Mouse (Mus musculus) brown adipose tissue, adult 24 weeks (tissue): ENCODE measurements at regions not wholly inside any gene's neighbourhood (a gene's known extent, or its start where the extent isn't known, plus 50 kb on each side); places are given as distances from the start of the nearest gene placed in this dataset.
"Not testable (repeated sequence)": the region's sequence is repeated elsewhere in the genome, so short reads cannot be mapped to it uniquely, and the experiment has no call there.

Experiments
- H3K27ac ChIP-seq: fragments of 200-500 bp; replicated peaks from 2 replicates; pipeline ENCODE4 v1.5.1; 2012; ENCODE audit warnings: low read depth, mild to moderate bottlenecking, low read length
- H3K4me1 ChIP-seq: fragments of 200-500 bp; 2 replicates; pipeline ENCODE4 v1.6.1; 2012; ENCODE audit warnings: low read length, mixed read lengths; ENCODE audit not compliant: control insufficient read depth, insufficient read depth, insufficient read length
- H3K4me3 ChIP-seq: fragments of 200-500 bp; 2 replicates; pipeline ENCODE4 v1.5.1; 2012; ENCODE audit warnings: low read depth, mild to moderate bottlenecking, low read length, moderate library complexity; ENCODE audit not compliant: insufficient read depth

GRCm38 (mm10) chr10:70866737-70867136, 211.0 kb upstream of the Phyhipl start:
- no peaks in the 10 kb centered on the region for H3K4me1 ChIP-seq

GRCm38 (mm10) chr10:70864650-70865049, 208.9 kb upstream of the Phyhipl start:
- Histone ChIP-seq H3K4me1 (no peaks in the 10 kb centered on the region), H3K4me3 (no peak overlapping the region), H3K27ac (no peak overlapping the region)

More at GRCm38 (mm10) chr10:70866737-70867136, 211.0 kb upstream of the Phyhipl start:
- H3K27ac ChIP-seq = no peak overlapping the region
- no peak overlapping the region for H3K4me3 ChIP-seq

- no peak overlapping the region for H3K27ac ChIP-seq
- H3K4me1 ChIP-seq = no peaks in the 10 kb centered on the region
- H3K4me3 ChIP-seq = no peak overlapping the region
Observed at GRCm38 (mm10) chr10:70862022-70862335, 206.2 kb upstream of the Phyhipl start.

- H3K27ac ChIP-seq = no peak overlapping the region
- H3K4me3 ChIP-seq = no peak overlapping the region
- no peaks in the 10 kb centered on the region for H3K4me1 ChIP-seq
Observed at GRCm38 (mm10) chr10:70861131-70862021, 205.6 kb upstream of the Phyhipl start.

- H3K4me3 ChIP-seq = no peak overlapping the region
- H3K4me1 ChIP-seq = no peaks in the 10 kb centered on the region
- no peak overlapping the region for H3K27ac ChIP-seq
Observed at GRCm38 (mm10) chr10:70857155-70857820, 201.5 kb upstream of the Phyhipl start.

- H3K4me3 ChIP-seq = no peak overlapping the region
- no peak overlapping the region for H3K27ac ChIP-seq
- H3K4me1 ChIP-seq = no peaks in the 10 kb centered on the region
Observed at GRCm38 (mm10) chr10:70855948-70856347, 200.2 kb upstream of the Phyhipl start.

GRCm38 (mm10) chr10:70853614-70854013, 197.8 kb upstream of the Phyhipl start:
- no peak overlapping the region for H3K27ac ChIP-seq
- H3K4me1 ChIP-seq = no peaks in the 10 kb centered on the region
- no peak overlapping the region for H3K4me3 ChIP-seq

- no peak overlapping the region for H3K27ac ChIP-seq
- H3K4me1 ChIP-seq = no peaks in the 10 kb centered on the region
- H3K4me3 ChIP-seq = no peak overlapping the region
Observed at GRCm38 (mm10) chr10:70848141-70848540, 192.4 kb upstream of the Phyhipl start.

- no peak overlapping the region for H3K27ac ChIP-seq
- no peaks in the 10 kb centered on the region for H3K4me1 ChIP-seq
- no peak overlapping the region for H3K4me3 ChIP-seq
Observed at GRCm38 (mm10) chr10:70847341-70847882, 191.6 kb upstream of the Phyhipl start.

GRCm38 (mm10) chr10:70846281-70847168, 190.8 kb upstream of the Phyhipl start:
- no peaks in the 10 kb centered on the region for H3K4me1 ChIP-seq
- H3K27ac ChIP-seq = no peak overlapping the region

GRCm38 (mm10) chr10:70843848-70844247, 188.1 kb upstream of the Phyhipl start:
- no peak overlapping the region for H3K4me3 ChIP-seq

More at GRCm38 (mm10) chr10:70846281-70847168, 190.8 kb upstream of the Phyhipl start:
- no peak overlapping the region for H3K4me3 ChIP-seq

GRCm38 (mm10) chr10:70842176-70842838, 186.5 kb upstream of the Phyhipl start:
- no peaks in the 10 kb centered on the region for H3K4me1 ChIP-seq
- H3K4me3 ChIP-seq = no peak overlapping the region
- no peak overlapping the region for H3K27ac ChIP-seq

More at GRCm38 (mm10) chr10:70843848-70844247, 188.1 kb upstream of the Phyhipl start:
- H3K4me1 ChIP-seq = no peaks in the 10 kb centered on the region
- H3K27ac ChIP-seq = no peak overlapping the region

- not testable (repeated sequence) for H3K27ac ChIP-seq, H3K4me3 ChIP-seq, H3K4me1 ChIP-seq
Observed at GRCm38 (mm10) chr10:70841179-70841578, 185.4 kb upstream of the Phyhipl start.

GRCm38 (mm10) chr10:70838147-70838546, 182.4 kb upstream of the Phyhipl start:
- Histone ChIP-seq H3K4me3 (no peak overlapping the region), H3K27ac (no peak overlapping the region), H3K4me1 (no peaks in the 10 kb centered on the region)
